Mouse (Mus musculus): ENCODE measurements around the gene Podxl2. TPM values are rescaled to one million over a fixed set of nuclear protein-coding genes. Genes with fewer than 3 reads are reported as not detected.

The Podxl2 gene
- polyA plus RNA-seq, 1 experiment from 2014 or later: 0.11 TPM

GRCm38 (mm10) chr6:88820853-88821252 lies 54.0 kb downstream of the Podxl2 start:
- peak overlapping the region; percentile 31 for H3K27ac ChIP-seq
- 22% methylated on average over 3 of the region's 3 CpGs for WGBS (ENCODE audit: missing documents)
- H3K36me3 ChIP-seq (ENCODE audit: inconsistent target): no peaks in the 10 kb centered on the region
- no peak overlapping the region for H3K4me3 ChIP-seq (ENCODE audit: inconsistent target)
- no peaks in the 10 kb centered on the region for H3K79me2 ChIP-seq (ENCODE audit: inconsistent target)

GRCm38 (mm10) chr6:88816913-88817312 lies 57.9 kb downstream of the Podxl2 start:
- Histone ChIP-seq H3K79me2 (ENCODE audit: inconsistent target) (no peaks in the 10 kb centered on the region), H3K36me3 (ENCODE audit: inconsistent target) (no peaks in the 10 kb centered on the region), H3K27ac (no peak overlapping the region), H3K4me3 (ENCODE audit: inconsistent target) (no peak overlapping the region)
- 100% methylated on average over 2 of the region's 3 CpGs for WGBS (ENCODE audit: missing documents)

GRCm38 (mm10) chr6:88815489-88815888 lies 59.4 kb downstream of the Podxl2 start:
- H3K79me2 ChIP-seq (ENCODE audit: inconsistent target): no peaks in the 10 kb centered on the region
- H3K36me3 ChIP-seq (ENCODE audit: inconsistent target): no peaks in the 10 kb centered on the region
- WGBS (ENCODE audit: missing documents): 72% methylated on average over 3 of the region's 3 CpGs
- no peak overlapping the region for H3K4me3 ChIP-seq (ENCODE audit: inconsistent target)
- no peak overlapping the region for H3K27ac ChIP-seq

- Histone ChIP-seq H3K36me3 (ENCODE audit: inconsistent target) (no peaks in the 10 kb centered on the region), H3K79me2 (ENCODE audit: inconsistent target) (no peaks in the 10 kb centered on the region), H3K27ac (no peak overlapping the region), H3K4me3 (ENCODE audit: inconsistent target) (no peak overlapping the region)
- 98% methylated on average over 3 of the region's 3 CpGs for whole genome bisulfite sequencing (ENCODE audit: missing documents)
Measured at GRCm38 (mm10) chr6:88815036-88815435, 59.8 kb downstream of the Podxl2 start.

GRCm38 (mm10) chr6:88813832-88814231 lies 61.0 kb downstream of the Podxl2 start:
- 94% methylated on average over 10 of the region's 10 CpGs for WGBS (ENCODE audit: missing documents)
- Histone ChIP-seq H3K36me3 (ENCODE audit: inconsistent target) (no peaks in the 10 kb centered on the region), H3K4me3 (ENCODE audit: inconsistent target) (no peak overlapping the region), H3K79me2 (ENCODE audit: inconsistent target) (no peaks in the 10 kb centered on the region), H3K27ac (no peak overlapping the region)

GRCm38 (mm10) chr6:88812886-88813285 lies 62.0 kb downstream of the Podxl2 start:
- Histone ChIP-seq H3K27ac (no peak overlapping the region), H3K4me3 (ENCODE audit: inconsistent target) (no peak overlapping the region), H3K79me2 (ENCODE audit: inconsistent target) (no peaks in the 10 kb centered on the region), H3K36me3 (ENCODE audit: inconsistent target) (no peaks in the 10 kb centered on the region)
- 60% methylated on average over 3 of the region's 3 CpGs for WGBS (ENCODE audit: missing documents)

- WGBS (ENCODE audit: missing documents): 34% methylated on average over 7 of the region's 7 CpGs
- no peaks in the 10 kb centered on the region for H3K79me2 ChIP-seq (ENCODE audit: inconsistent target)
- H3K4me3 ChIP-seq (ENCODE audit: inconsistent target): no peak overlapping the region
- no peaks in the 10 kb centered on the region for H3K36me3 ChIP-seq (ENCODE audit: inconsistent target)
- H3K27ac ChIP-seq: peak overlapping the region; percentile 15; the same call in 1 of the 2 replicates
Measured at GRCm38 (mm10) chr6:88811880-88812400, 62.9 kb downstream of the Podxl2 start.

GRCm38 (mm10) chr6:88811396-88811795 lies 63.4 kb downstream of the Podxl2 start:
- Histone ChIP-seq H3K36me3 (ENCODE audit: inconsistent target) (no peaks in the 10 kb centered on the region), H3K79me2 (ENCODE audit: inconsistent target) (no peaks in the 10 kb centered on the region), H3K4me3 (ENCODE audit: inconsistent target) (no peak overlapping the region), H3K27ac (no peak overlapping the region)
- 0% methylated on average over 3 of the region's 7 CpGs for WGBS (ENCODE audit: missing documents)

GRCm38 (mm10) chr6:88810291-88810690 lies 64.6 kb downstream of the Podxl2 start:
- H3K27ac ChIP-seq: no peak overlapping the region
- H3K79me2 ChIP-seq (ENCODE audit: inconsistent target): no peaks in the 10 kb centered on the region
- H3K36me3 ChIP-seq (ENCODE audit: inconsistent target): no peaks in the 10 kb centered on the region
- no peak overlapping the region for H3K4me3 ChIP-seq (ENCODE audit: inconsistent target)
- 100% methylated on average over 3 of the region's 3 CpGs for WGBS (ENCODE audit: missing documents)

- H3K27ac ChIP-seq: no peak overlapping the region
- no peaks in the 10 kb centered on the region for H3K79me2 ChIP-seq (ENCODE audit: inconsistent target)
- no peaks in the 10 kb centered on the region for H3K36me3 ChIP-seq (ENCODE audit: inconsistent target)
- no peak overlapping the region for H3K4me3 ChIP-seq (ENCODE audit: inconsistent target)
- 89% methylated on average over 23 of the region's 23 CpGs for WGBS (ENCODE audit: missing documents)
Measured at GRCm38 (mm10) chr6:88809091-88810037, 65.5 kb downstream of the Podxl2 start.

- Histone ChIP-seq H3K4me3 (ENCODE audit: inconsistent target) (no peak overlapping the region), H3K79me2 (ENCODE audit: inconsistent target) (no peaks in the 10 kb centered on the region), H3K36me3 (ENCODE audit: inconsistent target) (no peaks in the 10 kb centered on the region), H3K27ac (no peak overlapping the region)
- WGBS (ENCODE audit: missing documents): 91% methylated on average over 17 of the region's 17 CpGs
Measured at GRCm38 (mm10) chr6:88804966-88805577, 69.8 kb downstream of the Podxl2 start.

- H3K36me3 ChIP-seq (ENCODE audit: inconsistent target): no peaks in the 10 kb centered on the region
- H3K27ac ChIP-seq: no peak overlapping the region
- WGBS (ENCODE audit: missing documents): 79% methylated on average over 4 of the region's 4 CpGs
- no peaks in the 10 kb centered on the region for H3K79me2 ChIP-seq (ENCODE audit: inconsistent target)
- H3K4me3 ChIP-seq (ENCODE audit: inconsistent target): no peak overlapping the region
Measured at GRCm38 (mm10) chr6:88803957-88804695, 70.7 kb downstream of the Podxl2 start.

GRCm38 (mm10) chr6:88803051-88803450 lies 71.8 kb downstream of the Podxl2 start:
- WGBS (ENCODE audit: missing documents): 89% methylated on average over 7 of the region's 7 CpGs
- no peaks in the 10 kb centered on the region for H3K79me2 ChIP-seq (ENCODE audit: inconsistent target)
- no peaks in the 10 kb centered on the region for H3K36me3 ChIP-seq (ENCODE audit: inconsistent target)
- H3K27ac ChIP-seq: no peak overlapping the region
- H3K4me3 ChIP-seq (ENCODE audit: inconsistent target): no peak overlapping the region

GRCm38 (mm10) chr6:88800735-88801134 lies 74.1 kb downstream of the Podxl2 start:
- H3K4me3 ChIP-seq (ENCODE audit: inconsistent target): no peak overlapping the region
- WGBS (ENCODE audit: missing documents): 71% methylated on average over 3 of the region's 3 CpGs
- no peaks in the 10 kb centered on the region for H3K79me2 ChIP-seq (ENCODE audit: inconsistent target)
- H3K27ac ChIP-seq: no peak overlapping the region
- H3K36me3 ChIP-seq (ENCODE audit: inconsistent target): no peaks in the 10 kb centered on the region
